Mouse (Mus musculus) MEL (cell line): Measurements from ENCODE around the gene Gm20388. TPM values are rescaled to one million over a fixed set of nuclear protein-coding genes. Genes with fewer than 3 reads are reported as not detected.

Experiments
- DNase-seq: peaks from one replicate; pipeline ENCODE4 v3.0.0; 2011; ENCODE audit warnings: low read depth, low spot score
- H3K27ac ChIP-seq: 2 replicates; pipeline ENCODE4 v1.5.1; 2012; ENCODE audit warnings: low read depth, mild to moderate bottlenecking, control low read depth, low read length, moderate library complexity; ENCODE audit not compliant: control insufficient read depth
- H3K27me3 ChIP-seq, 2 experiments: fragments of 150-350 bp in 1 of 2; sonication (generic) in 1 of 2; 2 replicates each; pipeline ENCODE4 v1.6.1; 2012; ENCODE audit warnings: low read length in 2 of 2, mild to moderate bottlenecking in 2 of 2, improper control_type of control experiment in 1 of 2, moderate library complexity in 1 of 2; ENCODE audit not compliant: insufficient read depth in 2 of 2, control insufficient read depth in 1 of 2
- H3K36me3 ChIP-seq, 2 experiments: 2 replicates each; pipeline ENCODE4 v1.6.1; 2012 to 2014; ENCODE audit warnings: low read length in 2 of 2, improper control_type of control experiment in 1 of 2, inconsistent platforms in 1 of 2, mild to moderate bottlenecking in 1 of 2; ENCODE audit not compliant: insufficient read depth in 2 of 2, control insufficient read depth in 1 of 2
- H3K4me1 ChIP-seq, 2 experiments: fragments of 150-350 bp in 1 of 2; sonication (generic) in 1 of 2; 2 replicates each; pipeline ENCODE4 v1.6.1; 2012; ENCODE audit warnings: low read length in 2 of 2, improper control_type of control experiment in 1 of 2, mild to moderate bottlenecking in 1 of 2; ENCODE audit not compliant: insufficient read depth in 2 of 2, control insufficient read depth in 1 of 2
- H3K4me3 ChIP-seq, 2 experiments: fragments of 150-350 bp in 1 of 2; sonication (generic) in 1 of 2; 2 replicates each; pipeline ENCODE4 v1.5.1; 2012; ENCODE audit warnings: low read depth in 2 of 2, low read length in 2 of 2, mild to moderate bottlenecking in 2 of 2, moderate library complexity in 2 of 2, control low read depth in 1 of 2, improper control_type of control experiment in 1 of 2; ENCODE audit not compliant: control insufficient read depth in 1 of 2, insufficient read depth in 1 of 2
- H3K79me2 ChIP-seq: 2 replicates; pipeline ENCODE4 v1.6.1; 2012; ENCODE audit warnings: mild to moderate bottlenecking, low read length, moderate library complexity; ENCODE audit not compliant: control insufficient read depth, poor library complexity, insufficient read depth
- H3K9ac ChIP-seq: 2 replicates; pipeline ENCODE4 v1.6.1; 2012; ENCODE audit warnings: low read depth, mild to moderate bottlenecking, control low read depth, low read length, moderate library complexity; ENCODE audit not compliant: control insufficient read depth, poor library complexity, severe bottlenecking
- H3K9me3 ChIP-seq: fragments of 150-350 bp; sonication (generic); replicated peaks from 2 replicates; pipeline ENCODE4 v1.6.1; 2012; ENCODE audit warnings: mild to moderate bottlenecking, low read length, improper control_type of control experiment, moderate library complexity; ENCODE audit not compliant: insufficient read depth
- BHLHE40 ChIP-seq: IDR thresholded peaks from 2 replicates; pipeline ENCODE4 v1.6.1; 2012; ENCODE audit warnings: low read depth, mild to moderate bottlenecking, inconsistent platforms, low read length, improper control_type of control experiment, borderline replicate concordance
- CHD2 ChIP-seq: IDR thresholded peaks from 2 replicates; pipeline ENCODE4 v1.6.1; 2011; ENCODE audit warnings: low read length, improper control_type of control experiment
- ELF1 ChIP-seq: IDR thresholded peaks from 2 replicates; pipeline ENCODE4 v1.6.1; 2014; ENCODE audit warnings: low read depth, mild to moderate bottlenecking, inconsistent platforms, low read length, improper control_type of control experiment, moderate library complexity
- ETS1 ChIP-seq: IDR thresholded peaks from 2 replicates; pipeline ENCODE4 v1.6.1; 2012; ENCODE audit warnings: low read depth, mild to moderate bottlenecking, inconsistent platforms, low read length, improper control_type of control experiment, moderate library complexity
- GABPA ChIP-seq: IDR thresholded peaks from 2 replicates; pipeline ENCODE4 v1.6.1; 2012; ENCODE audit warnings: low read depth, mild to moderate bottlenecking, inconsistent platforms, low read length, improper control_type of control experiment, moderate library complexity
- HCFC1 ChIP-seq: IDR thresholded peaks from 2 replicates; pipeline ENCODE4 v1.6.1; 2012; ENCODE audit warnings: low read depth, mild to moderate bottlenecking, inconsistent platforms, low read length, improper control_type of control experiment, moderate library complexity
- JUND ChIP-seq: IDR thresholded peaks from 2 replicates; pipeline ENCODE4 v1.6.1; 2011; ENCODE audit warnings: low read depth, mild to moderate bottlenecking, improper control_type of control experiment, low read length
- MAFK ChIP-seq: IDR thresholded peaks from 2 replicates; pipeline ENCODE4 v1.6.1; 2011; ENCODE audit warnings: low read depth, mild to moderate bottlenecking, low read length, improper control_type of control experiment, borderline replicate concordance
- MAZ ChIP-seq: IDR thresholded peaks from 2 replicates; pipeline ENCODE4 v1.6.1; 2012; ENCODE audit warnings: low read depth, mild to moderate bottlenecking, inconsistent platforms, low read length, improper control_type of control experiment
- MEF2A ChIP-seq: IDR thresholded peaks from 2 replicates; pipeline ENCODE4 v1.6.1; 2014; ENCODE audit warnings: low read depth, mild to moderate bottlenecking, inconsistent platforms, low read length, improper control_type of control experiment; ENCODE audit not compliant: poor library complexity, insufficient replicate concordance, severe bottlenecking; ENCODE audit errors: extremely low read depth
- MXI1 ChIP-seq: IDR thresholded peaks from 2 replicates; pipeline ENCODE4 v1.6.1; 2011; ENCODE audit warnings: mild to moderate bottlenecking, low read depth, low read length, improper control_type of control experiment
- MYC ChIP-seq: IDR thresholded peaks from 2 replicates; pipeline ENCODE4 v1.6.1; 2011; ENCODE audit warnings: low read depth, mild to moderate bottlenecking, low read length, improper control_type of control experiment, moderate library complexity
- NELFE ChIP-seq: IDR thresholded peaks from 2 replicates; pipeline ENCODE4 v1.6.1; 2011; ENCODE audit warnings: low read depth, low read length, improper control_type of control experiment
- NRF1 ChIP-seq: IDR thresholded peaks from 2 replicates; pipeline ENCODE4 v1.6.1; 2014; ENCODE audit warnings: low read depth, mild to moderate bottlenecking, inconsistent platforms, low read length, improper control_type of control experiment, moderate library complexity; ENCODE audit not compliant: poor library complexity, insufficient read depth, severe bottlenecking
- POLR2AphosphoS2 ChIP-seq: IDR thresholded peaks from 2 replicates; pipeline ENCODE4 v1.6.1; 2011; ENCODE audit warnings: low read length, improper control_type of control experiment
- POLR2AphosphoS5 ChIP-seq: IDR thresholded peaks from 2 replicates; pipeline ENCODE4 v1.6.1; 2012; ENCODE audit warnings: low read depth, borderline replicate concordance, mild to moderate bottlenecking, inconsistent platforms, low read length, moderate library complexity, mixed read lengths
- RAD21 ChIP-seq: IDR thresholded peaks from 2 replicates; pipeline ENCODE4 v1.6.1; 2011; ENCODE audit warnings: mild to moderate bottlenecking, low read depth, low read length, improper control_type of control experiment
- RCOR1 ChIP-seq: IDR thresholded peaks from 2 replicates; pipeline ENCODE4 v1.6.1; 2012; ENCODE audit warnings: low read depth, mild to moderate bottlenecking, inconsistent platforms, low read length, improper control_type of control experiment
- TAL1 ChIP-seq: IDR thresholded peaks from 2 replicates; pipeline ENCODE4 v1.6.1; 2012; ENCODE audit warnings: mild to moderate bottlenecking, inconsistent platforms, low read length, moderate library complexity, mixed read lengths
- TCF12 ChIP-seq: IDR thresholded peaks from 2 replicates; pipeline ENCODE4 v1.6.1; 2014; ENCODE audit warnings: low read depth, mild to moderate bottlenecking, inconsistent platforms, low read length, improper control_type of control experiment, moderate library complexity
- UBTF ChIP-seq: IDR thresholded peaks from 2 replicates; pipeline ENCODE4 v1.6.1; 2012; ENCODE audit warnings: low read depth, mild to moderate bottlenecking, inconsistent platforms, low read length, improper control_type of control experiment, moderate library complexity, borderline replicate concordance; ENCODE audit not compliant: insufficient read depth
- USF1 ChIP-seq: IDR thresholded peaks from 2 replicates; pipeline ENCODE4 v1.6.1; 2014; ENCODE audit warnings: low read depth, mild to moderate bottlenecking, inconsistent platforms, low read length, improper control_type of control experiment, moderate library complexity
- USF2 ChIP-seq, 2 experiments: IDR thresholded peaks; 2 replicates each; pipeline ENCODE4 v1.6.1; 2011 to 2012; ENCODE audit warnings: improper control_type of control experiment in 2 of 2, low read length in 2 of 2, borderline replicate concordance in 1 of 2, inconsistent platforms in 1 of 2, low read depth in 1 of 2, mild to moderate bottlenecking in 1 of 2; ENCODE audit not compliant: insufficient read depth in 1 of 2
- ZKSCAN1 ChIP-seq: IDR thresholded peaks from 2 replicates; pipeline ENCODE4 v1.6.1; 2012; ENCODE audit warnings: low read depth, mild to moderate bottlenecking, inconsistent platforms, low read length, improper control_type of control experiment, moderate library complexity
- ZMIZ1 ChIP-seq: IDR thresholded peaks from 2 replicates; pipeline ENCODE4 v1.6.1; 2012; ENCODE audit warnings: low read depth, mild to moderate bottlenecking, inconsistent platforms, low read length, improper control_type of control experiment, moderate library complexity
- polyA plus RNA-seq, 2 experiments: library from polyadenylated mRNA; stranded (reverse) in 1 of 2; unstranded in 1 of 2; fragments of >175 nt in 1 of 2; fragments of >200 nt in 1 of 2; gene quantifications; 2 replicates each; pipeline versions ENCODE4 v1.2.1 to v1.2.4; 2012; ENCODE audit warnings: low replicate concordance in 2 of 2, low read depth in 1 of 2; ENCODE audit not compliant: insufficient read length in 2 of 2, insufficient read depth in 1 of 2, missing spikeins in 1 of 2
- total RNA-seq: library from RNA; depleted of rRNA; stranded (reverse); fragments of 300-350 nt; gene quantifications from 2 replicates; pipeline ENCODE4 v1.2.3, GENCODE M21; 2012

Gm20388 gene
- total and polyA plus RNA-seq, 3 experiments: 11.1 to 17.8 TPM; not detected in 1

DNA sequence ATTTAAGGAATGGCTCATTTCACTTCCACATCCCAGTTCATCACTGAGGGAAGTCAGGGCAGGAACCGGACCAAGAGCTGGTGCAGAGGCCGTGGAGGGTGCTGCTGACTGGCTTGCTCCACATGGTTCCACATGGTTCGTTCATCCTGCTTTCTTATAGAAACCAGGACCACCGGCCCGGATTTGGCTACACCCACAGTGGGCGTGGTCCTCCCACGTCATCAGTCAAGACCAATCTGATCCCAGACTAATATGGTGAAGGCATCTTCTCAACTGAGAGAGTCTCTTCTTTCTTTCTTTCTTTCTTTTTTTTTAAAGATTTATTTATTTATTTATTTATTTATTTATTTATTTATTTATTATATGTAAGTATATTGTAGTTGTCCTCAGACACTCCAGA is 2020.9 kb downstream of the Gm20388 start:
- Histone ChIP-seq H3K27me3 (no peaks in the 10 kb centered on the region), H3K9ac (no peak overlapping the region), H3K4me1 (peaks cover 5 to 8% of the 10 kb centered on the region in 2 experiments), H3K9me3 (no peaks in the 10 kb centered on the region), H3K27ac (no peak overlapping the region), H3K4me3 (no peak overlapping the region), H3K79me2 (no peaks in the 10 kb centered on the region), H3K36me3 (peaks cover 0 to 6% of the 10 kb centered on the region in 2 experiments; a peak in 2 of 4 replicates)
- no peak for TF ChIP-seq POLR2AphosphoS2
- TF ChIP-seq ZMIZ1: no peak
- no peak for TF ChIP-seq ZKSCAN1
- TF ChIP-seq GABPA: no peak
- no peak for TF ChIP-seq POLR2AphosphoS5
- no peak for TF ChIP-seq JUND
- TF ChIP-seq TCF12: no peak
- no peak for TF ChIP-seq ELF1
- no peak for TF ChIP-seq MXI1
- TF ChIP-seq MAZ: no peak
- TF ChIP-seq MAFK: no peak
- TF ChIP-seq USF2 (IDR thresholded peaks at IDR 0.05; ENCODE audit: borderline replicate concordance in 1 of 2, insufficient read depth in 1 of 2, low read depth in 1 of 2, low read length in 2 of 2): no peak
- DNase-seq: no peak

DNA sequence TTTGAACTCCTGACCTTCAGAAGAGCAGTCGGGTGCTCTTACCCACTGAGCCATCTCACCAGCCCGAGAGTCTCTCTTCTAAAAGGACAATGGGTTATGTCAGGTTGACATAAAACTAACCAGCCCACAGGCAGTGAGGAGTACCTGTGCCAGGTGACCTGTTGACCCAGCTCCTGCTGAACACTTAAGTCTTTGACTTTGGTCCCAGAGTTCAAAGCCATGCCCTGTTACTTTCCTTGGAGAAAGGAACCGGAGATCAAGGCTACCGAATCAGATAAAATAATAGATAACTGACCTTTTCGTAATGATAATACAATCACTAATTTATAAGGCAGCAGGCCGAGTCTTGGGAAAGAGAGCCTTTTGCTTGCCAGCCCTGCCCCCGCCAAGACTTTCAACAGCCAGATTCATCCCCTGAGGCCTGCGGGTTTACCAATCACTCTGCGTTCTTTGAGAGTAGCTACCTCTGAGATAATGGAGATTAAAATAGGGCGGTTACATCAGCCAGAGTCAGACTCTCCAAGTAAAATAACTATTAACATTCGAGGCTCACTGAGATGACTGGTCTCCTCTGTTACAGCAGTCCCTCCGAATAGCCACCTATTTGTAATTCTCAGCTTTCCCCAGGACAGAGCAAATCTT is 2021.5 kb downstream of the Gm20388 start:
- H3K27ac ChIP-seq: no peak overlapping the region
- no peaks in the 10 kb centered on the region for H3K9me3 ChIP-seq
- peaks cover 0 to 6% of the 10 kb centered on the region in 2 experiments; a peak in 2 of 4 replicates for H3K36me3 ChIP-seq
- H3K4me1 ChIP-seq: peaks cover 5 to 8% of the 10 kb centered on the region in 2 experiments
- H3K4me3 ChIP-seq: no peak overlapping the region
- TF ChIP-seq HCFC1 (no peak), RAD21 (no peak), POLR2AphosphoS2 (no peak), UBTF (no peak), TAL1 (no peak), NELFE (no peak), ETS1 (no peak), ZKSCAN1 (no peak), USF1 (no peak), BHLHE40 (no peak), MEF2A (no peak), MAFK (no peak), CHD2 (no peak), NRF1 (no peak), MXI1 (no peak), RCOR1 (no peak), MYC (no peak)
- DNase-seq: no peak
- H3K9ac ChIP-seq: no peak overlapping the region
- no peaks in the 10 kb centered on the region for H3K79me2 ChIP-seq
- no peaks in the 10 kb centered on the region for H3K27me3 ChIP-seq
